Mouse (Mus musculus): ENCODE data around the gene Pex19. TPM values are rescaled to one million over a fixed set of nuclear protein-coding genes. Genes with fewer than 3 reads are reported as not detected.
A peak's percentile ranks its signal among the peaks of the same experiment; 100 is the strongest.

The Pex19 gene
- polyA plus RNA-seq, 1 experiment from 2014 or later: 120 TPM

DNA sequence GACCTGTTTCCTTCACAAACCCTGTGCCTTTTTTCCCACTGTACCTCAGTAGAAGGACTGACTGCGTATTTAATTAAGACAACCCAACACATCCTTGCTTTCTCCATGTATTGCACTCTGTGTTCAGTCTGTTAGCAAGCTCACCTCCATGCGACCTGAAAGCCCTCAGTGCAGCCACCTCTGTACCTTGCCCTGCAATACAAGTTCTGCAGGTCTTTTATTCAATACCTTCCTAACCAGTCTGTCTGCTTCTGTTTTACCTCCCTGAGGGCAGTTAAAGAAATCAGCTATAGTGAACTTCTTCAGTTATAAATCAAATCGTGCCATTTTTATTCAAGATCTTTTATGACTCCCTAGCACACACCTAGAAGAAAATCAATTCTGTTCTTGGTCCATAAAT, 15.0 kb downstream of the Pex19 start:
- H3K27ac ChIP-seq (ENCODE audit: low read depth, low read length): no peak overlapping the region
- H3K4me1 ChIP-seq (ENCODE audit: control insufficient read depth, insufficient read depth, low read length): no peaks in the 10 kb centered on the region
- no peaks in the 10 kb centered on the region for H3K9me3 ChIP-seq (replicated peaks; ENCODE audit: control insufficient read depth, low read length)
- H3K9ac ChIP-seq (ENCODE audit: low read depth, low read length): no peak overlapping the region
- no peaks in the 10 kb centered on the region for H3K36me3 ChIP-seq (ENCODE audit: control insufficient read depth, insufficient read depth, low read length)
- H3K4me3 ChIP-seq (ENCODE audit: low read depth, low read length): no peak overlapping the region
- ATAC-seq (replicated peaks; ENCODE audit: insufficient number of reproducible peaks, low FRiP score, low TSS enrichment): no peak
- no peak overlapping the region for H3K4me2 ChIP-seq
- WGBS (ENCODE audit: insufficient replicate concordance): 75% methylated on average over 3 of the region's 3 CpGs
- no peaks in the 10 kb centered on the region for H3K27me3 ChIP-seq (ENCODE audit: control insufficient read depth, insufficient read depth, low read length)

- no peaks in the 10 kb centered on the region for H3K27me3 ChIP-seq (ENCODE audit: control insufficient read depth, insufficient read depth, low read length)
- H3K27ac ChIP-seq (ENCODE audit: low read depth, low read length): no peak overlapping the region
- 0 out of 2 replicates have a peak, but pooled peaks cover 4% of the 10 kb centered on the region for H3K4me1 ChIP-seq (ENCODE audit: control insufficient read depth, insufficient read depth, low read length)
- WGBS (ENCODE audit: insufficient replicate concordance): 32% methylated on average over 1 of the region's 1 CpGs
- no peaks in the 10 kb centered on the region for H3K36me3 ChIP-seq (ENCODE audit: control insufficient read depth, insufficient read depth, low read length)
- no peaks in the 10 kb centered on the region for H3K9me3 ChIP-seq (replicated peaks; ENCODE audit: control insufficient read depth, low read length)
- ATAC-seq (replicated peaks; ENCODE audit: insufficient number of reproducible peaks, low FRiP score, low TSS enrichment): no peak
- no peak overlapping the region for H3K9ac ChIP-seq (ENCODE audit: low read depth, low read length)
- no peak overlapping the region for H3K4me2 ChIP-seq
- H3K4me3 ChIP-seq (ENCODE audit: low read depth, low read length): no peak overlapping the region
These were observed 17.0 kb downstream of the Pex19 start for GRCm38 (mm10) chr1:172143570-172143969.

DNA sequence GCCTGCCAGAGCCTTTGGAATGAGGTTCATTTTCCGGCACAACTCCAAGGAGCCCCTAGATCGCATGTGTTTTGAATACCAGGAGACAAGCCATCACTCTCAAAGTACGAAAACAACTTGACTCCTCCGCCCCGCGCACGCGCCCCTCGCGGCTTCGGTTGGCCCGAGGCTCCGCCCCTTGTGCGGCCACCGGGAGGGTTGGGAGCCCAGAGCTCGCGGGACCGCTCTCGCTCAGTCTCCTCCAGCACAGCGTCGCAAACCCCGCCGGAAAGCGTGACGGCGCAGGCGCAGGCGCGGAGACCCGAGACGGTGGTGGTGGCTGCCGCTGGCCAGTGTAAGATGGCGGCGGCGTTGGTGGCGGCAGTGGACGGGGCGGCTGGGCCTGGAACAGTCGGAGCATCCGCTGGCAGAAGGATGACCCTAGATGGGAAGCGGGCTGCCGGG, 21.3 kb downstream of the Pex19 start, which contains the start of gene Dcaf8:
Dcaf8 (plus strand) TSS at position 250 of the 444 bp plus-strand sequence.
- Histone ChIP-seq H3K4me2 (peak within 1 kb of the TSS; percentile 82), H3K27ac (ENCODE audit: low read depth, low read length) (peak within 1 kb of the TSS; percentile 97), H3K36me3 (ENCODE audit: control insufficient read depth, insufficient read depth, low read length) (peaks cover 14% of the 10 kb centered on the region), H3K4me3 (ENCODE audit: low read depth, low read length) (peak within 1 kb of the TSS; percentile 93), H3K27me3 (ENCODE audit: control insufficient read depth, insufficient read depth, low read length) (no peaks in the 10 kb centered on the region), H3K4me1 (ENCODE audit: control insufficient read depth, insufficient read depth, low read length) (0 out of 2 replicates have a peak, but pooled peaks cover 4% of the 10 kb centered on the region), H3K9ac (ENCODE audit: low read depth, low read length) (peak within 1 kb of the TSS; percentile 100), H3K9me3 (replicated peaks; ENCODE audit: control insufficient read depth, low read length) (no peaks in the 10 kb centered on the region)
- ATAC-seq (replicated peaks; ENCODE audit: insufficient number of reproducible peaks, low FRiP score, low TSS enrichment): peak; percentile 99
- under 1% methylated on average over 42 of the region's 42 CpGs for WGBS (ENCODE audit: insufficient replicate concordance)

DNA sequence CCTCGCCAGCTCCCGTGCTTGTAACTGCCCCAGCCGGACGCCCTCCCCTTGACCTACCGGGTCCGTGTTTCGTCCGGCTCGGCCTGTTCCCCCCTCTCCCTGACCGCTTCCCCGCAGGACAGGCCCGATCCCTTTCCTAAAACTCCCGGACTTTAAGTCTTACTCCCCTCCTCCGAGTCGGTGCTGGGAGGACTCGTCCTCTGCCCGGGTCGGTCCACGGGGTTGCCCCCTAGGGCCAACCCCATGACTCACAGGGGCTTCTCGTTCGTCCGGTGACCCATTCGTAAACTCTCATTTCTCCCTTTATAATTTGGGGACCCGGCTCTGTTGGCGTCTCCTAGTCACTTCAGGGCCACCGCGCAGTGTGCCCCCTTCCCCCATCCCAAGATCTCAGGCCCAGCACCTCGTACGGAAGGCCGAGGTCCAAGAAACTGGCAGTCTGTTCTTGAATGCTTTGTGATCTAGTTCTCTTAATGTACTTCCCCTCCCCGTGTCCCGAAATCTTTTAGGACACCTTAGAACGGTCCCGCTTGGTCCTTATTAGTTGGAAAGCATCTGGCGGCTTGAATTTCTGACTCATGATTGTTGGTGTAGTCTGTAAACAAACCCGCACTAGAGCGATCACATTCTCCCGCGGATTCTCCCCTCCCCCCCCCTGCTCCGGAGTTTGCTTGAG, 21.9 kb downstream of the Pex19 start:
- Histone ChIP-seq H3K9ac (ENCODE audit: low read depth, low read length) (peak overlapping the region; percentile 100), H3K36me3 (ENCODE audit: control insufficient read depth, insufficient read depth, low read length) (peaks cover 18% of the 10 kb centered on the region), H3K27ac (ENCODE audit: low read depth, low read length) (peak overlapping the region; percentile 97), H3K27me3 (ENCODE audit: control insufficient read depth, insufficient read depth, low read length) (no peaks in the 10 kb centered on the region), H3K4me2 (peak overlapping the region; percentile 82), H3K4me3 (ENCODE audit: low read depth, low read length) (peak overlapping the region; percentile 93), H3K4me1 (ENCODE audit: control insufficient read depth, insufficient read depth, low read length) (0 out of 2 replicates have a peak, but pooled peaks cover 4% of the 10 kb centered on the region), H3K9me3 (replicated peaks; ENCODE audit: control insufficient read depth, low read length) (no peaks in the 10 kb centered on the region)
- peak; percentile 43 for ATAC-seq (replicated peaks; ENCODE audit: insufficient number of reproducible peaks, low FRiP score, low TSS enrichment)
- 1% methylated on average over 36 of the region's 40 CpGs for WGBS (ENCODE audit: insufficient replicate concordance)

GRCm38 (mm10) chr1:172148955-172149815, 22.6 kb downstream of the Pex19 start:
- no peaks in the 10 kb centered on the region for H3K9me3 ChIP-seq (replicated peaks; ENCODE audit: control insufficient read depth, low read length)
- H3K4me2 ChIP-seq: peak overlapping the region; percentile 82
- H3K27ac ChIP-seq (ENCODE audit: low read depth, low read length): peak overlapping the region; percentile 97
- 0 out of 2 replicates have a peak, but pooled peaks cover 4% of the 10 kb centered on the region for H3K4me1 ChIP-seq (ENCODE audit: control insufficient read depth, insufficient read depth, low read length)
- ATAC-seq (replicated peaks; ENCODE audit: insufficient number of reproducible peaks, low FRiP score, low TSS enrichment): no peak
- WGBS (ENCODE audit: insufficient replicate concordance): 17% methylated on average over 19 of the region's 19 CpGs
- H3K27me3 ChIP-seq (ENCODE audit: control insufficient read depth, insufficient read depth, low read length): no peaks in the 10 kb centered on the region
- peak overlapping the region; percentile 93 for H3K4me3 ChIP-seq (ENCODE audit: low read depth, low read length)
- H3K9ac ChIP-seq (ENCODE audit: low read depth, low read length): peak overlapping the region; percentile 100
- peaks cover 22% of the 10 kb centered on the region for H3K36me3 ChIP-seq (ENCODE audit: control insufficient read depth, insufficient read depth, low read length)

- 90% methylated on average over 3 of the region's 3 CpGs for WGBS (ENCODE audit: insufficient replicate concordance)
These were observed 28.0 kb downstream of the Pex19 start for GRCm38 (mm10) chr1:172154536-172154935.

DNA sequence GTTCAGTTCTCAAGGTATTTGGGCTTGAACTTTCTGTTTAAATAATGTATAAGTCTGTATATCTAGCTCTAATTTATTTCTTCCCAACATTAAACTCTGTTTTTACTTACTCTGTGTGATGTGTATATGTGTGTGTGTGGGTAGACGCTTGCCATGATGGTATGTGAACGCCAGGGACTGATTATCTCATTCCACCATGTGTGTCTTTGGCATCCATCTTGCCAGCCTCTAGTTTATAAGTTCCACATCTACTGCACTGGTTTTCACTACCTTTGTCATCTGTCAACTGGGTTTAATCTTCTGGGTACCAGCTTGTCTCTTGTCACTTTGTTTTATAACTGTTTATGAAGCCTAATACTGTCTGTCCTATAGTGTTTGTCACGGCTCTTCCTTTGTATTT, 29.0 kb downstream of the Pex19 start:
- H3K27ac ChIP-seq (ENCODE audit: low read depth, low read length): no peak overlapping the region
- H3K4me2 ChIP-seq: no peak overlapping the region
- ATAC-seq (replicated peaks; ENCODE audit: insufficient number of reproducible peaks, low FRiP score, low TSS enrichment): no peak
- no peak overlapping the region for H3K4me3 ChIP-seq (ENCODE audit: low read depth, low read length)
- H3K27me3 ChIP-seq (ENCODE audit: control insufficient read depth, insufficient read depth, low read length): no peaks in the 10 kb centered on the region
- peaks cover 24% of the 10 kb centered on the region for H3K36me3 ChIP-seq (ENCODE audit: control insufficient read depth, insufficient read depth, low read length)
- peaks cover 7% of the 10 kb centered on the region; the same call in 1 of the 2 replicates for H3K4me1 ChIP-seq (ENCODE audit: control insufficient read depth, insufficient read depth, low read length)
- H3K9me3 ChIP-seq (replicated peaks; ENCODE audit: control insufficient read depth, low read length): no peaks in the 10 kb centered on the region
- WGBS (ENCODE audit: insufficient replicate concordance): 95% methylated on average over 3 of the region's 3 CpGs
- H3K9ac ChIP-seq (ENCODE audit: low read depth, low read length): no peak overlapping the region

More at GRCm38 (mm10) chr1:172154536-172154935, 28.0 kb downstream of the Pex19 start:
- H3K4me3 ChIP-seq (ENCODE audit: low read depth, low read length): no peak overlapping the region
- no peak for ATAC-seq (replicated peaks; ENCODE audit: insufficient number of reproducible peaks, low FRiP score, low TSS enrichment)
- H3K36me3 ChIP-seq (ENCODE audit: control insufficient read depth, insufficient read depth, low read length): peaks cover 29% of the 10 kb centered on the region
- H3K27ac ChIP-seq (ENCODE audit: low read depth, low read length): no peak overlapping the region
- H3K4me1 ChIP-seq (ENCODE audit: control insufficient read depth, insufficient read depth, low read length): 0 out of 2 replicates have a peak, but pooled peaks cover under 1% of the 10 kb centered on the region
- H3K9ac ChIP-seq (ENCODE audit: low read depth, low read length): no peak overlapping the region
- no peak overlapping the region for H3K4me2 ChIP-seq
- H3K27me3 ChIP-seq (ENCODE audit: control insufficient read depth, insufficient read depth, low read length): no peaks in the 10 kb centered on the region
- no peaks in the 10 kb centered on the region for H3K9me3 ChIP-seq (replicated peaks; ENCODE audit: control insufficient read depth, low read length)

- H3K27me3 ChIP-seq (ENCODE audit: control insufficient read depth, insufficient read depth, low read length): no peaks in the 10 kb centered on the region
- H3K4me1 ChIP-seq (ENCODE audit: control insufficient read depth, insufficient read depth, low read length): peaks cover 7% of the 10 kb centered on the region; the same call in 1 of the 2 replicates
- peak overlapping the region; percentile 27 for H3K4me2 ChIP-seq
- ATAC-seq (replicated peaks; ENCODE audit: insufficient number of reproducible peaks, low FRiP score, low TSS enrichment): no peak
- WGBS (ENCODE audit: insufficient replicate concordance): 33% methylated on average over 4 of the region's 4 CpGs
- peak overlapping the region; percentile 70 for H3K27ac ChIP-seq (ENCODE audit: low read depth, low read length)
- no peaks in the 10 kb centered on the region for H3K9me3 ChIP-seq (replicated peaks; ENCODE audit: control insufficient read depth, low read length)
- no peak overlapping the region for H3K4me3 ChIP-seq (ENCODE audit: low read depth, low read length)
- no peak overlapping the region for H3K9ac ChIP-seq (ENCODE audit: low read depth, low read length)
- H3K36me3 ChIP-seq (ENCODE audit: control insufficient read depth, insufficient read depth, low read length): peaks cover 6% of the 10 kb centered on the region
These were observed 33.4 kb downstream of the Pex19 start for GRCm38 (mm10) chr1:172159970-172160369.
